Mouse (Mus musculus): Measurements from ENCODE around the gene Tnfrsf25.

Gene Tnfrsf25

GRCm38 (mm10) chr4:152092751-152093293 is 22.9 kb upstream of the Tnfrsf25 start:
- no peak for DNase-seq (ENCODE audit: low spot score)

- no peak for DNase-seq (ENCODE audit: low spot score)
These were observed 21.5 kb upstream of the Tnfrsf25 start for GRCm38 (mm10) chr4:152094233-152094632.

GRCm38 (mm10) chr4:152095937-152096910 is 19.5 kb upstream of the Tnfrsf25 start:
- no peak for DNase-seq (ENCODE audit: low spot score)

GRCm38 (mm10) chr4:152096927-152097326 is 18.8 kb upstream of the Tnfrsf25 start:
- DNase-seq (ENCODE audit: low spot score), result no peak

GRCm38 (mm10) chr4:152097911-152098799 is 17.6 kb upstream of the Tnfrsf25 start:
- no peak for DNase-seq (ENCODE audit: low spot score)

GRCm38 (mm10) chr4:152100541-152100940 is 15.2 kb upstream of the Tnfrsf25 start:
- no peak for DNase-seq (ENCODE audit: low spot score)

- no peak for DNase-seq (ENCODE audit: low spot score)
These were observed 14.6 kb upstream of the Tnfrsf25 start for GRCm38 (mm10) chr4:152101081-152101653.

GRCm38 (mm10) chr4:152101921-152102320 is 13.8 kb upstream of the Tnfrsf25 start:
- DNase-seq (ENCODE audit: low spot score), result no peak

- DNase-seq (ENCODE audit: low spot score), result no peak
These were observed 12.7 kb upstream of the Tnfrsf25 start for GRCm38 (mm10) chr4:152103025-152103424.

- no peak for DNase-seq (ENCODE audit: low spot score)
These were observed 9.0 kb upstream of the Tnfrsf25 start for GRCm38 (mm10) chr4:152106746-152107145.

GRCm38 (mm10) chr4:152107493-152107892 is 8.2 kb upstream of the Tnfrsf25 start:
- no peak for DNase-seq (ENCODE audit: low spot score)

GRCm38 (mm10) chr4:152107971-152108509 is 7.7 kb upstream of the Tnfrsf25 start:
- DNase-seq (ENCODE audit: low spot score), result no peak

- no peak for DNase-seq (ENCODE audit: low spot score)
These were observed 7.1 kb upstream of the Tnfrsf25 start for GRCm38 (mm10) chr4:152108673-152109072.

GRCm38 (mm10) chr4:152109509-152109908 is 6.2 kb upstream of the Tnfrsf25 start:
- no peak for DNase-seq (ENCODE audit: low spot score)

- DNase-seq (ENCODE audit: low spot score), result no peak
These were observed 5.0 kb upstream of the Tnfrsf25 start for GRCm38 (mm10) chr4:152110689-152111088.

- no peak for DNase-seq (ENCODE audit: low spot score)
These were observed 3.4 kb upstream of the Tnfrsf25 start for GRCm38 (mm10) chr4:152112329-152112728.

- no peak for DNase-seq (ENCODE audit: low spot score)
These were observed 1.7 kb upstream of the Tnfrsf25 start for GRCm38 (mm10) chr4:152114080-152114479.

- DNase-seq (ENCODE audit: low spot score), result no peak
These were observed 1.8 kb downstream of the Tnfrsf25 start for GRCm38 (mm10) chr4:152117538-152117937.

GRCm38 (mm10) chr4:152119396-152120292 is 3.9 kb downstream of the Tnfrsf25 start:
- DNase-seq (ENCODE audit: low spot score), result no peak

- no peak for DNase-seq (ENCODE audit: low spot score)
These were observed 4.8 kb downstream of the Tnfrsf25 start for GRCm38 (mm10) chr4:152120311-152121182.
